Mouse (Mus musculus) macrophage (primary cell): ENCODE results near the gene Sbpl. TPM values are rescaled to one million over a fixed set of nuclear protein-coding genes. Genes with fewer than 3 reads are reported as not detected.
A peak's percentile ranks its signal among the peaks of the same experiment; 100 is the strongest.
"Not testable (repeated sequence)": the region's sequence is repeated elsewhere in the genome, so short reads cannot be mapped to it uniquely, and the experiment has no call there.

Experiments used
- H3K27ac ChIP-seq: fragments of 350-480 bp; formaldehyde crosslinking; 2 replicates; pipeline ENCODE4 v1.9.0; 2021
- H3K36me3 ChIP-seq: fragments of 350-480 bp; formaldehyde crosslinking; 2 replicates; pipeline ENCODE4 v1.9.0; 2021; ENCODE audit errors: inconsistent target
- H3K4me3 ChIP-seq: fragments of 350-480 bp; formaldehyde crosslinking; 2 replicates; pipeline ENCODE4 v1.9.0; 2021; ENCODE audit errors: inconsistent target
- H3K79me2 ChIP-seq: fragments of 350-480 bp; formaldehyde crosslinking; 2 replicates; pipeline ENCODE4 v1.9.0; 2021; ENCODE audit errors: inconsistent target
- WGBS: methylation state at CpG from one replicate; pipeline ENCODE4 v1.1.7; 2026; ENCODE audit warnings: inconsistent platforms; ENCODE audit not compliant: missing documents; 5-methylcytosine and 5-hydroxymethylcytosine counted together
- polyA plus RNA-seq: library from polyadenylated mRNA; stranded (reverse); fragments of 250-400 nt; gene quantifications from 3 replicates; pipeline ENCODE4 v1.2.4, GENCODE M21; 2018; ENCODE audit warnings: inconsistent platforms

The Sbpl gene
- polyA plus RNA-seq, 1 experiment from 2014 or later: not detected

- Histone ChIP-seq H3K79me2 (no peaks in the 10 kb centered on the region), H3K4me3 (no peak overlapping the region), H3K27ac (no peak overlapping the region), H3K36me3 (no peaks in the 10 kb centered on the region)
- WGBS: 93% methylated on average over 4 of the region's 4 CpGs
Measured at GRCm38 (mm10) chr17:23976665-23977064, 21.6 kb upstream of the Sbpl start.

DNA sequence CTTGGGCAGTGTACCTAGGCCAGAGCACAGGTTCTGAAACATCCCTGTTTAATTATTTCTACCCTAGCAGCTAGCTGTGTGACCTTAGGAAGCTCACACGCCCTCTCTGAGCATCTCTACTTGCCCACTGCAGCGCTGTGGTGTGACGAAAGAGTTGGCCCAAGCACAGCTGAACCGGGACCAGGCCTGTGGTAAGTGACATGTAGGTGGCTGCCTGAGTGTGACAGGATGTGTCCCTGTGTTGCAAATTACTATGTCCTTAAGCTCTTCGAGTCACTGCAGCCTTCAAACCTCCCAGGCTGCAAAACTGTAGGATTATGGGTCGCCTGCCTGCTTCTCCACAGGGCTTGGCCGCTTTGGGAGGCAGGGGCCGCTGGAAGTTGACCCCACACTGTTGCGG lies 16.2 kb upstream of the Sbpl start:
- Histone ChIP-seq H3K36me3 (no peaks in the 10 kb centered on the region), H3K27ac (no peak overlapping the region), H3K79me2 (no peaks in the 10 kb centered on the region), H3K4me3 (no peak overlapping the region)
- WGBS: 79% methylated on average over 9 of the region's 9 CpGs

DNA sequence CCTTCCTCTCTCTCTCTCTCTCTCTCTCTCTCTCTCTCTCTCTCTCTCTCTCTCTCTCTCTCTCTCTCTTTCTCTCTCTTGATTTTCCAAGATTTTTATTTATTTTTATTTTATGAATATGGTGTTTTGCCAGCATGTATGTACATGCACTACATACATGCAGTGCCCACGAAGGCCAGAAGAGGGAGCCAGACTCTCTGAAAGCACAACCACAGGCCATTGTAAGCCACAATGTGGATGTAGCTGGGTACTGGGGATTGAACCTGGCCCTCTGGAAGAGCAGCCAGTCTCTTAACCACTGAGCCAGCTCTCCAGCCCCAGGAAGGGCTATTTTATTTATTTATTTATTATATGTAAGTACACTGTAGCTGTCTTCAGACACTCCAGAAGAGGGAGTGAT lies 14.2 kb upstream of the Sbpl start:
- no peak overlapping the region for H3K27ac ChIP-seq
- no peaks in the 10 kb centered on the region for H3K36me3 ChIP-seq
- 0% methylated on average over 1 of the region's 1 CpGs for WGBS
- H3K79me2 ChIP-seq: no peaks in the 10 kb centered on the region
- H3K4me3 ChIP-seq: no peak overlapping the region

DNA sequence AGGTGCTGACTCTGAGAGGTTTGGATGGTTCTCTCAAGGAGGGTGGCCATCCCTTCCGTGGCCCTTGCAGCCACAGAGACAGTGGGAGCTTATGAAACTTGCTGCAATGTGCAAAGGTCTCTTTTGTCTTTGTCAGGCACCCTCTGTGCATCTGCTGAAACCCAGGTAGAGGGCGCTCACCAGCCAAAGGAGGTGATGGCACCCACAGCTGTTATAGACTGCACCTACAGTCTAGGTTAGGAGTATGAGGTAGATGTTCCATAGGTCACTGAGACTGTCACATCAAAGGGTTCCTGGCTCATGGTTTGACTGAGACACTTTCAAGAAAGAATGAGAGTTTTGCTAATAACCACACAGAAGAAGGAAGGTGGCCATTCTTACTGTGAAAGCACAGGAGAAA lies 13.7 kb upstream of the Sbpl start:
- Histone ChIP-seq H3K27ac (no peak overlapping the region), H3K36me3 (no peaks in the 10 kb centered on the region), H3K4me3 (no peak overlapping the region), H3K79me2 (no peaks in the 10 kb centered on the region)
- 58% methylated on average over 2 of the region's 2 CpGs for WGBS

DNA sequence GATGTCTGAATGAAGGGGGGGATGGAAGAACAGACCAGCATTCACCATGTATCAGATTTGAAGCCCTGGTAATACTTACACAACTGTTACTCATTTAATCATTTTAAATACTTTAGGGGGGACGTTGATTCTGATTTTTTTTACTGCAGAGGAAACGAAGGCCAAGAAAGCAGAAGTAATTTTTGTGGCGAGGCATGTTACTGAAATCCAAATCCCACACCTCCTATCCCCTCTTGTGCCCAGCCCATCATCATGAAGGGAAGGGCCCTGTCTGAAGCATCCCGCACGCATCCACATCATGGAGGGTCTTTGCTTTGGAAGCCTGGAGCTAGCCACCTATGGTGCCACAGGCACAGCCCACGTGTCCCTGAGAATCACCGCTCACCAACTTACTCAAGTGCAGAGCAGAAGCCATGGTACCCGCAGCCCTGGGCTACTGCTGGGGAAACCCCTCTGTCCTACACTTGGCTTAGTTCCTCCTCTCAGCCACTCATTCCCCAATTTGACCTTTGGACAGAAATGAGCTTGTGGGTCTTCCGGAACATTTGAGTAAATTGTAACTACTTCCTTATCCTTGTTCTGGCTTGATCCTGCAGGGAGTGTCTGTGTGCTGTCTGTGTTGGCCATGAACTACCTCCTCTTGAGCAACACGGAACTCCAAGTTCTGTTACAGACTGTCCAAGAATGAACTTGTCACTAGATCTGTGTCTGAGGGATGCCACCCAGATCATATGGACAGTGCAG lies 11.8 kb upstream of the Sbpl start:
- 9% methylated on average over 10 of the region's 10 CpGs for WGBS
- no peaks in the 10 kb centered on the region for H3K36me3 ChIP-seq
- H3K79me2 ChIP-seq: no peaks in the 10 kb centered on the region
- H3K27ac ChIP-seq: peak overlapping the region; percentile 49
- H3K4me3 ChIP-seq: no peak overlapping the region

DNA sequence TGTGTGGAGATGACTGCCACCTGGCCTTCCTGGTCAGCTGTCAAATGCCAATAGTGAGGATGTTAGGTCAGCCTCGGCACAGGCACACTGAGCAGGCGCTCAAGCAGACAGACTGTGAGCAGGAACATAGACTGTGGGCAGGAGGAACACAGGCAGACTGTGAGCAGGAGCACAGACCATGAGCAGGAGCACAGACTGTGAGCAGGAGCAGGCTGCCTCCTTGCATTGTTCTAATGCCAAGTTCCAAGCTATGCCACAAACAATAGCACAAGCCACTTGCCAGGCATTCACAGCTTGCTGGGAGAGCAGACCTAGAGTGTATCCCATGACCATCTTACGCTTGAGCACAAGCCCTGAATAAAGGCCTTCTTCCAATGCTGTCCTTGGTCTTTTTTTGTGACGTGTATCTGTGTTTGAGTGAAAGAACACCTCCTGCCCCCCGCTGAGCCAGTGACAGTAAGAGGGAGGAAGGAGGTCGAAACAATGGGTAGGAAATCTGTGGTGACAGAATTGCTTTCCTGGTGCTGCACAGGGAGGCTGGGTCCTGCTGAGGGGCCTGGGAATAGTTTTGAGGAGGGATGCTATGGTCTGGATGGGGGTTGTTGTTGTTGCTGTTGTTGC lies 10.8 kb upstream of the Sbpl start:
- WGBS: 65% methylated on average over 6 of the region's 6 CpGs
- H3K79me2 ChIP-seq: no peaks in the 10 kb centered on the region
- H3K27ac ChIP-seq: no peak overlapping the region
- H3K36me3 ChIP-seq: no peaks in the 10 kb centered on the region
- H3K4me3 ChIP-seq: no peak overlapping the region

DNA sequence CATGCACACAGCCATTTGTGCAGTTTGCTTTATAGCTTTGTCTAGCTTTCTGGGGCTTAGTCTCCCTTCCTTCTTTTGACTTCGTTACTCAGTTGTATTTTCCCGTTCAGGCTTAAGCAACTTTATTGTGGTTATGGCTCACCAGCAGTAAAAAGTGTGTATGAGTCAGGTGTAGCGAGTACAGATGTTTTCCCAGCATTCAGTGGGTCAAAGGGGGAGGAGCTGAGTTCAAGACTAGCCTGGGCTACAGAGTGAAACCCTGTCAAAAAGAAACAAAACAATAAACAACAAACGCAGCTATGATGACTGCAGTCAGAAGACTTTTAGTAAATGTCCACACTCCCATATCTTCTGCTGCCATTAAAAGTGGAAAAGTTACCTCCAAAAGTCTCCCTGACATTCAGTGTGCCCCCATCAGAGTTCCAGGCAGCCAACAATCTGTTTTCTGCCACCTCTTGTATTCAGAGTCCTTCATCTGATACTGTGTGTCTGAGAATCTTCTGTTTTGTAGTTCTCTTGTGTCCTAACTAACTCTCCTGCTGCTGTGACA lies 6.6 kb upstream of the Sbpl start:
- no peak overlapping the region for H3K27ac ChIP-seq
- 40% methylated on average over 4 of the region's 4 CpGs for WGBS

GRCm38 (mm10) chr17:23960084-23960738 lies 5.1 kb upstream of the Sbpl start:
- Histone ChIP-seq H3K27ac (no peak overlapping the region), H3K79me2 (no peaks in the 10 kb centered on the region), H3K36me3 (no peaks in the 10 kb centered on the region), H3K4me3 (no peak overlapping the region)
- 44% methylated on average over 3 of the region's 3 CpGs for WGBS

More for the DNA sequence above, 6.6 kb upstream of the Sbpl start:
- Histone ChIP-seq H3K4me3 (no peak overlapping the region), H3K79me2 (no peaks in the 10 kb centered on the region), H3K36me3 (no peaks in the 10 kb centered on the region)

DNA sequence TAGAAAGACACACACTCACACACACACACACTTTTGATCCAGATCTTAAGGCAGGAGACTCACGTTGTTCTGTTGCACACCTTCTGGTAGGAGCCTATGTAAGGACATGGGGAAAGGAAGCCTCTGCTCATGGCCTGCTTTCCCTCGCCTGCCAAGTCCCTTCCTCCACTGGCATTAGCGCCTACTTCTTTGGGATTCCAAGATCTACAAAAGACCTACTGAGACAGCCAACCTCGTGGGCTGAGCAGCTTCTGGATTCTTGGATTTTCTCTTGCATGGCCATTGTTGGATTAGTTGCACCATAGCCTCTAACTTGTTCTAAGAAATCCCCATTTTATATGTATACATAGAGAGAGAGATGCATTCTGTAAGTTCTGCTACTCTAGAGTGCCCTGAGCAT lies 4.2 kb downstream of the Sbpl start:
- H3K4me3 ChIP-seq, H3K79me2 ChIP-seq, H3K27ac ChIP-seq, H3K36me3 ChIP-seq: not testable (repeated sequence)
- 90% methylated on average over 4 of the region's 4 CpGs for WGBS

DNA sequence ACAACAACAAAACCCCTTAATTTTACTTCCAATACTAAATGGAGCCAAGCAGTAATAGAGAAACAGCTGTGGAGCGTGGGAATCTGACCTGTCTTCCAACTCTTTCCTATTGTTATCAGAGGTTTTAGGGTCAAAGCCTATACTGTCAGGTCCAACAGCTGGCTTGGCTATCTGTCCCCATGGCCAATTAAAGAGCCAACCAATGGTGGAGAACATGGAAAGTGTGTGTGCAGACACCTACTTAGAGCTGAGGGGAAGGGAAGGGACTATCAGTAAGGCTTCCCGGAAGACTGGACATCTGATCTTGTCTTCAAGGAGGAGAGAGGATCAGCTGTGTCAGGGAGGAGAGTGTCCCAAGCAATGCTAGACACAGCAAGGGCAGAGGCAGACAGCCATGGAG lies 6.0 kb downstream of the Sbpl start:
- Histone ChIP-seq H3K27ac (no peak overlapping the region), H3K36me3 (no peaks in the 10 kb centered on the region), H3K4me3 (no peak overlapping the region), H3K79me2 (no peaks in the 10 kb centered on the region)
- 91% methylated on average over 2 of the region's 2 CpGs for WGBS

- not testable (repeated sequence) for H3K27ac ChIP-seq, H3K36me3 ChIP-seq, H3K4me3 ChIP-seq, H3K79me2 ChIP-seq
- 90% methylated on average over 4 of the region's 4 CpGs for WGBS
Measured at GRCm38 (mm10) chr17:23947486-23947885, 7.6 kb downstream of the Sbpl start.

DNA sequence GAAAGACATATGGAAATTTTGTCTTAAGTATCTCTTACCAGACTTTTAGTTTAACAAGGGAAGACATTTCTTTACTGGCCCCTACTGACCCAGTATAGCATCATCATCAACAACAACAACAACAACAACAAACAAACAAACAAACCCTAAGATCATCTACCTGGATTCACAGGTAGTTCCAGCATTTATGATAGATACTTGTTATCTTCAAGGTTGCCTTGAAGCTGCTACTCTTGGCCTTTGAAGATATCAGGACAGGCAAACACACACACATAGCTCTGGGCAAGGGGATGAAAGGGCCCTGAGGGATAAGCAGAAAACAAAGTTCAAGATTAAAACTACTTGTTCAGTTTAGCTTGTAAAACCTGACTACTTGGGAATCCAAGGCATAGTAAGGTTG lies 13.7 kb downstream of the Sbpl start, which contains the start of gene Sbp:
TSS of gene Sbp (plus strand) at position 301 of the 400 bp plus-strand sequence.
- Histone ChIP-seq H3K79me2 (no peaks in the 10 kb centered on the region), H3K27ac (no peak within 1 kb of the TSS), H3K4me3 (no peak within 1 kb of the TSS), H3K36me3 (no peaks in the 10 kb centered on the region)

- 50% methylated on average over 5 of the region's 5 CpGs for WGBS
- no peaks in the 10 kb centered on the region for H3K79me2 ChIP-seq
- no peaks in the 10 kb centered on the region for H3K36me3 ChIP-seq
- no peak overlapping the region for H3K4me3 ChIP-seq
- no peak overlapping the region for H3K27ac ChIP-seq
Measured at GRCm38 (mm10) chr17:23931157-23931556, 23.9 kb downstream of the Sbpl start.

GRCm38 (mm10) chr17:23925090-23925493 lies 30.0 kb downstream of the Sbpl start:
- Histone ChIP-seq H3K79me2 (no peaks in the 10 kb centered on the region), H3K27ac (peak overlapping the region; percentile 22; the same call in 1 of the 2 replicates), H3K36me3 (no peaks in the 10 kb centered on the region), H3K4me3 (peak overlapping the region; percentile 39)
- WGBS: 3% methylated on average over 14 of the region's 14 CpGs

- Histone ChIP-seq H3K36me3 (no peaks in the 10 kb centered on the region), H3K27ac (0 out of 2 replicates have a peak overlapping the region, but pooled peaks have one; percentile 22), H3K79me2 (no peaks in the 10 kb centered on the region), H3K4me3 (peak overlapping the region; percentile 39)
- WGBS: 2% methylated on average over 24 of the region's 29 CpGs
Measured at GRCm38 (mm10) chr17:23924531-23925007, 30.5 kb downstream of the Sbpl start.
